Mouse (Mus musculus): ENCODE measurements around the gene Mdfi.

The Mdfi gene

GRCm38 (mm10) chr17:47766407-47767043, 68.0 kb downstream of the Mdfi start:
- no peak for DNase-seq (ENCODE audit: low read depth, low spot score)

- DNase-seq (ENCODE audit: low read depth, low spot score), result no peak
Observed at GRCm38 (mm10) chr17:47765986-47766385, 68.5 kb downstream of the Mdfi start.

Data from CD4-positive helper T cell, adult 2 months (primary cell).